Mouse (Mus musculus) midbrain, embryonic 12.5 days (tissue): Measurements from ENCODE around the gene Dctpp1. TPM values are rescaled to one million over a fixed set of nuclear protein-coding genes. Genes with fewer than 3 reads are reported as not detected.

Experiments
- polyA plus RNA-seq: library from polyadenylated mRNA; unstranded; fragments of >200 nt; fragmentation: Nextera tagmentation; extraction: Ambion mirVana; gene quantifications from 2 replicates; pipeline ENCODE4 v1.2.1, GENCODE M21; 2016

The Dctpp1 gene
- polyA plus RNA-seq, 1 experiment from 2014 or later, result 174 TPM

Other genes starting within 250 kb of the Dctpp1 start
- gene Mvp, start 246.1 kb downstream of the Dctpp1 start, polyA plus RNA-seq, result 5.0 and 5.8 TPM in 2 replicates
- gene Pagr1b, start 244.2 kb downstream of the Dctpp1 start, polyA plus RNA-seq, result 0.32 and 0.39 TPM in 2 replicates
- gene Pagr1a, start 243.4 kb downstream of the Dctpp1 start, polyA plus RNA-seq, result 53.1 and 65.0 TPM in 2 replicates
- 56.8 and 66.8 TPM in 2 replicates for gene Gm42742, start 239.6 kb downstream of the Dctpp1 start, polyA plus RNA-seq
- 4.3 and 5.5 TPM in 2 replicates for gene Prrt2, start 239.5 kb downstream of the Dctpp1 start, polyA plus RNA-seq
- gene Maz, start 233.7 kb downstream of the Dctpp1 start, polyA plus RNA-seq, result 118 and 133 TPM in 2 replicates
- 129 and 136 TPM in 2 replicates for gene Kif22, start 218.2 kb downstream of the Dctpp1 start, polyA plus RNA-seq
- not detected in 2 replicates for gene Zg16, start 173.4 kb downstream of the Dctpp1 start, polyA plus RNA-seq
- 1.1 and 1.5 TPM in 2 replicates for gene AI467606, start 169.3 kb downstream of the Dctpp1 start, polyA plus RNA-seq
- 2.5 and 4.2 TPM in 2 replicates for gene Qprt, start 138.5 kb downstream of the Dctpp1 start, polyA plus RNA-seq
- 0.10 and 0.13 TPM in 2 replicates for gene Spn, start 122.9 kb downstream of the Dctpp1 start, polyA plus RNA-seq
- gene Cd2bp2, start 64.7 kb downstream of the Dctpp1 start, polyA plus RNA-seq, result 98.9 and 103 TPM in 2 replicates
- gene Tbc1d10b, start 52.2 kb downstream of the Dctpp1 start, polyA plus RNA-seq, result 42.9 and 44.4 TPM in 2 replicates
- gene Mylpf, start 51.8 kb downstream of the Dctpp1 start, polyA plus RNA-seq, result 12.6 and 13.1 TPM in 2 replicates
- 79.4 and 82.0 TPM in 2 replicates for gene Zfp553, start 27.6 kb downstream of the Dctpp1 start, polyA plus RNA-seq
- 38.6 and 41.1 TPM in 2 replicates for gene Sept1, start 27.6 kb downstream of the Dctpp1 start, polyA plus RNA-seq
- gene Zfp771, start 16.4 kb downstream of the Dctpp1 start, polyA plus RNA-seq, result 55.0 and 62.0 TPM in 2 replicates
- 71.4 and 72.7 TPM in 2 replicates for gene Sephs2, start 13.3 kb upstream of the Dctpp1 start, polyA plus RNA-seq
- 0.46 and 0.52 TPM in 2 replicates for gene Itgal, start 35.6 kb upstream of the Dctpp1 start, polyA plus RNA-seq
- 20.5 and 22.3 TPM in 2 replicates for gene Zfp768, start 84.9 kb upstream of the Dctpp1 start, polyA plus RNA-seq
- gene Zfp747, start 115.3 kb upstream of the Dctpp1 start, polyA plus RNA-seq, result 9.0 and 10.2 TPM in 2 replicates
- 5.8 and 7.2 TPM in 2 replicates for gene 9130019O22Rik, start 126.5 kb upstream of the Dctpp1 start, polyA plus RNA-seq
- gene E430018J23Rik, start 132.9 kb upstream of the Dctpp1 start, polyA plus RNA-seq, result 6.9 and 7.1 TPM in 2 replicates
- 6.7 and 6.8 TPM in 2 replicates for gene Zfp764, start 146.1 kb upstream of the Dctpp1 start, polyA plus RNA-seq
- 31.9 and 34.0 TPM in 2 replicates for gene Zfp688, start 161.4 kb upstream of the Dctpp1 start, polyA plus RNA-seq
- 18.2 and 19.3 TPM in 2 replicates for gene Zfp689, start 188.4 kb upstream of the Dctpp1 start, polyA plus RNA-seq
- 63.1 and 69.2 TPM in 2 replicates for gene Prr14, start 198.9 kb upstream of the Dctpp1 start, polyA plus RNA-seq
- gene Fbrs, start 218.5 kb upstream of the Dctpp1 start, polyA plus RNA-seq, result 13.9 and 14.2 TPM in 2 replicates